Mouse (Mus musculus): ENCODE results near the gene Nwd2.

DNA sequence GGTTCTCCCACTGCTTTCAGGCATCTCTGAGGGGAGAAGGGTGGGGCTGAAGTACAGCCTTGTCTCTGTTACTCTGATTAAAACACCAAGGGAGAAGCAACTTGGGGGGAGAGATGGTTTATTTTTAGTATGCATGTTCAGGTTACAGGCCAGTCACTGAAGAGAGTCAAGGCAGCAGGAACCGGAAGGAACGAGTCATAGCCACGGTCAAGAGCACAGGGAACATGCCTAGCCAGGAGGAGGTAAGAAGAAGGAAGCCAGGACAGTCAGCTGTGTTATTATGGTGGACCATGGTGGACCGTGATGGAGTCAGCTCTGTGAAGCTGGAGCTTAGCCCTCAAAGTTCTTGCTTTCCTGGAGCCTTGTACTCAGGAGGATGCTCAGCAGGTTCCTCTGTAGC, 119.3 kb downstream of the Nwd2 start:
- no peak for TF ChIP-seq POLR2A (IDR thresholded peaks at IDR 0.05; ENCODE audit: borderline replicate concordance, control insufficient read depth, low read depth, low read length)
- no peak for TF ChIP-seq CTCF (IDR thresholded peaks at IDR 0.05; ENCODE audit: control insufficient read depth, insufficient read depth, low read length)

Data from bone marrow, adult 2 months (tissue).